Mouse (Mus musculus) urinary bladder, adult 18-20 months (tissue): Measurements from ENCODE around the gene Rab26.

Experiments
- DNase-seq, 2 experiments: peaks; one replicate each; pipeline ENCODE4 v3.0.0; 2022; ENCODE audit warnings: low spot score in 2 of 2, mixed read lengths in 2 of 2

Rab26 gene

GRCm38 (mm10) chr17:24534160-24534718, at the start of gene Rab26:
Rab26 (minus strand) TSS chr17:24534210.
- DNase-seq: no peak

DNA sequence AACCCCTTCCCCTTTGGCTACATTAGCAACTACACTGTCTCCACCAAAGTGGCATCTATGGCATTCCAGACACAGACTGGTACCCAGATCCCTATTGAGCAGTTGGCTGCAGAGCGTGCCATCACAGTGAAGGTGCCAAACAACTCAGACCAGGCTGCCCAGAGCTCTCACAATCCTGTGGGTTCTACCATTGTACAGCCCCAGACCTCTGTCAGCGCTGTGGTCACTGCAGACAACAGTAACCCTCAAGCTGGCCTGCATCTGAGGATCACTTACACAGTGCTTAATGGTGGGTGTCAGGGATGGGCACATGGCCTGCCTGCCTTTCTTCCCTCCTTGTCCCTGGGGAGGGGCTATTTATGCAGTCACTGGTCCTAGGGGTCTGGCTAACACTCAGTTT, 46.3 kb upstream of the Rab26 start:
- DNase-seq: no peak

GRCm38 (mm10) chr17:24579532-24579931, 45.5 kb upstream of the Rab26 start:
- no peak for DNase-seq

DNA sequence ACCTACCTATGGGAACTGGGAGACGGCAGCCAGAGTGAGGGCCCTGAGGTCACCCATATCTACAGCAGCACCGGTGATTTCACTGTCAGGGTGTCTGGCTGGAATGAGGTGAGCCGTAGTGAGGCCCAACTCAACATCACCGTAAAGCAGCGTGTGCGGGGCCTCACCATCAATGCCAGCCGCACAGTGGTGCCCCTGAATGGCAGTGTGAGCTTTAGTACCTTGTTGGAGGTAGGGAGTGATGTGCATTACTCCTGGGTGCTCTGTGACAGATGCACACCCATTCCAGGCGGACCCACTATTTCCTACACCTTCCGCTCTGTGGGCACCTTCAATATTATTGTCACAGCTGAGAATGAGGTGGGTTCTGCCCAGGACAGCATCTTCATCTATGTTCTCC, 39.8 kb upstream of the Rab26 start:
- DNase-seq: no peak

- DNase-seq: no peak
Measured at GRCm38 (mm10) chr17:24572651-24573245, 38.7 kb upstream of the Rab26 start.

DNA sequence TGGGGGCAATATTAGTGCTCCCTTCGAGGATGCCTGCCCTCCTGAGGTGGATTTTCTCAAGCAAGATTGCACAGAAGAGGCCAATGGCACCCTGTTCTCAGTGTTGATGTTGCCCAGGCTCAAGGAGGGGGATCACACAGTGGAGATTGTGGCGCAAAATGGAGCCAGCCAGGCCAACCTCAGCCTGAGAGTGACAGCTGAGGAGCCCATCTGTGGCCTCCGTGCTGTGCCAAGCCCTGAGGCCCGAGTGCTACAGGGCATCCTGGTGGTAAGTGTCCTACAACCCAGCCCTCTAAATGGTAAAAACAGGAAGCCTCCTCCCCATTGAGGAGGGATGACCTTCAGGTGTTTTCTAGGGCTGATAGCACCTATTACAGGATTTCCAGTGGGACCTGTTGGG, 35.8 kb upstream of the Rab26 start:
- no peak for DNase-seq

GRCm38 (mm10) chr17:24567034-24567779, 33.2 kb upstream of the Rab26 start:
- DNase-seq: peak; percentile 29 to 58

- no peak for DNase-seq
Measured at GRCm38 (mm10) chr17:24565792-24566191, 31.8 kb upstream of the Rab26 start.

DNA sequence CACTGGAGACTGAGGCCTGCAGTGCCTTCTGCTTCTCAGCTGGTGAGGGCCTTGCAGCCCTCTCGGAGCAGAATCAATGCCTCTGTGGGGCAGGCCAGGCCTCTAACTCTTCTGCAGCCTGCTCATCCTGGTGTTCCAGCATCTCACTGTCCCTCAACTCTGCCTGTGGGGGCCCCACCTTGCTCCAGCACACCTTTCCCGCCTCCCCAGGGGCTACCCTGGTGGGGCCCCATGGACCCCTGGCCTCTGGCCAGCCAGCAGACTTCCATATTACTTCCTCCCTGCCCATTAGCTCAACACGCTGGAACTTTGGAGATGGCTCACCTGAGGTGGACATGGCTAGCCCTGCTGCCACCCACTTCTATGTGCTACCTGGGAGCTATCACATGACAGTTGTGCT, 31.1 kb upstream of the Rab26 start:
- no peak for DNase-seq

DNA sequence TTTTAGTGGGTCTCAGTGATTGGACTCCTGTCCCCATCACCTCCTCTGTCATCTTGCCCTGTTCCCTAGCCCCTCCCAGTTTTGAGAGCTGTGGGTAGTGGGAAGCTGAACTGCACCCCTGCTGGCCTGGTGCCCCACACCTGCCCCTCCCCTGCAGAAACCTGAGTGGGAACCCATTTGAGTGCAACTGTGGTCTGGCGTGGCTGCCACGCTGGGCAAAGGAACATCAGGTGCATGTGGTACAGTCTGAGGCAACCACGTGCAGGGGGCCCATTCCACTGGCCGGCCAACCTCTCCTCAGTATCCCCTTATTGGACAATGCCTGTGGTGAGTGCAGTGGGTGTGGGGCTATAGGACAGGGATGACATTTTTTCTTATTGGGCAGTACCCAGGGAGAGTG, 30.4 kb upstream of the Rab26 start:
- DNase-seq: no peak

DNA sequence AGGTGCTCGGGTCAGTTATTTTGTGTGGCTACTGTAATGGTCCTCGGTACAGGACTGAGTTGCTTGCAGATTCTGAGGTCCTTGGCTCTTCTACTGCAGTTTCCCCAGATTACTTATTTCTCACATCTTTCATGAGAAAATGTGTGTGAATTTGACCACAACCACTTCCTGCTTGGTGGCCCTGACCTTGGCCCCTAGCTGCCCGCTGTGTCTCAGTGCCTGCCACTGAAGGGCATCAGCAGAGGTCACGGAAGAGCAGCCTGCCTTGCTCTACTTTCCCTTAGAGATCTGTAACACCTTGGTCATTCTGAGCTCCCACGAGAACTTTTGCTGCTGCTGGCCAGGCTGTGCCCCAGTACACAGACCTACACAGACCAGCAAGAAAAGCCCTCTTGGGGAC, 29.6 kb upstream of the Rab26 start:
- DNase-seq: no peak

- no peak for DNase-seq
Measured at GRCm38 (mm10) chr17:24561592-24561991, 27.6 kb upstream of the Rab26 start.

GRCm38 (mm10) chr17:24560301-24561028, 26.5 kb upstream of the Rab26 start:
- DNase-seq: no peak

- no peak for DNase-seq
Measured at GRCm38 (mm10) chr17:24559146-24559545, 25.1 kb upstream of the Rab26 start.

DNA sequence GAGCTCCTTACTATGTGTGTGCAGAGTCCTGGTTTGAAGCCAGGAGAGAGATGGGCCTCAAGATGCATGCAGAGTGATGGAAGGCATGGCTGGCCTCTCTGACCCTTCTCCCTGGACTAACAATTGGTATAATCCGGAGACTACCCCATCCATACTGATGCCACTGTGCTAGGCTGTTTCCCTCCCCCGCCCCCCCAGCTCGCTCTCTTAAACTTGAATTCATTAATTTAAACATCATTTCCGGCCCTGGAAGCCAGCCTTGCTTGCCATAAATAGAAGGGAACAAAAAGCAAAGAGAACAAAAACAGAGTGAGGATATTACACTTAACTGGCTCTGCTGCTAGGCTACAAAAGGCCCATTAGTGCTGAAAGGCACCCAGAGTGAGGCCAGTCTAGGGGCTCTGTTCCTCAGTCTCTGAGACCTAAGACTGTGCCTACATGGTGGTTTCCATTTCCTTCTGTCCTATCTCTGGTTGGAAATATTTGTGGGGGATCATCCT, 24.6 kb upstream of the Rab26 start:
- no peak for DNase-seq

- DNase-seq: peak in 1 of 2 experiments; percentile 76
Measured at GRCm38 (mm10) chr17:24557091-24557490, 23.1 kb upstream of the Rab26 start.

DNA sequence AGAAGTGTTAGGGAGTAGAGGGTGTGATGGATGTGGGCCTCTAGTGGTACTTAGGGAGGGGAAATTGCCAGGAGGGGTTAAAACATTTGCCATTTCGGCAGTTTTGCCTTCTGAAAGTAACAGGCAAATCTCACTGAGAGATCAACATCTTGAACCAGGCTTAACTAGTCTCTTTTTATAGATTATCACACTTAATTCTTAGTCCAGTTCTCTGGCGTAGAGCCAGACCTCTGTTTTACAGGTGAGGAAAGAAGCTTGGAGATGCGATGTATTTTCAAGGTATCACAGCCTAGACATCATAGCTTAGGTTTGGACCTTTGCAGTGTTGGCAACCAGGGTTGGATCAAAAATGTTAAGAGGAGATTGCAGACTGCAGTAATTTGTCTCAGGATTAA, 17.0 kb upstream of the Rab26 start:
- DNase-seq: no peak

GRCm38 (mm10) chr17:24550416-24551049, 16.5 kb upstream of the Rab26 start:
- peak; percentile 68 to 76 for DNase-seq

DNA sequence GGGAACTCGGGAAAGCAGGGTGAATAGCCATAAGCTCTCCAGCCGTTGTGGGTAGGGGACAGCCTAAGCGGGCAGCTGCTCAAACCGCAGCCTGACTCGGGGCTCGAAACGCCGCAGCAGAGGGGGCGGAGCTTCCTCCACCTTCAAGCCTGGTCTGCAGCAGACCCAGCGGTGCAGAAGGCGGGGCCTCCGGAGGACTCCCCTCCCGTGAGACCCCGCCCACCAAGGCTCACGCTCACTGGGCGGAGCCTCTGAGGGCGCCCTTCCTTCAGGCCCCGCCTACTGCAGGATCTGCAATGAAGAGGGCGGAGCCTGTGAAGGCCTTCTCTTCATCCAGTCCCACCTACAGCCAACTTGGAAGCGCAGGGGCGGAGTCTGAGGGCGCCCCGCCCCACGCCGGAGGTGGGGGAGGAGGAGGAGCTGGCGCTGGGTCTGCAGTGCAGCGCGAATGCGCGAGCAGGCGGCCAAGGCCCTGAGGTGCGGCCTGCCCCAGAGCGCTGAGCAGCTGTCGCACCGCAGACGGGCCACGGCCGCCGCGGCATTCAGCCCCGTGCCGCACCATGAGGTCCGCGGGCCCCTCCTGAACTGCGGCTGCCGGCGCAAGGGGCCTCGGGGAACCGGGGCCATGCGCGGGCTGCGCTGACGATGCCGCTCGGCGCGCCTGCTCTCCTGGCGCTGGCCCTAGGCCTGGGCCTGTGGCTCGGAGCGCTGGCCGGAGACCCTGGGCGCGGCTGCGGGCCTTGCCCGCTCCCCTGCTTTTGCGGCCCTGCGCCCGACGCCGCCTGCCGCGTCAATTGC, 15.8 kb upstream of the Rab26 start, which contains the start of gene Pkd1:
Gene Pkd1 (plus strand): TSS at position 217 of the 798 bp plus-strand sequence.
- peak; percentile 98 to 99 for DNase-seq

- DNase-seq: peak; percentile 58 to 60
Measured at GRCm38 (mm10) chr17:24548921-24549617, 15.1 kb upstream of the Rab26 start.
